Mouse (Mus musculus) CH12.LX (cell line): Measurements from ENCODE around the gene Wdr61.

ENCODE experiments used
- CHD1 ChIP-seq: IDR thresholded peaks from 2 replicates; pipeline ENCODE4 v1.6.1; 2012; ENCODE audit warnings: low read depth, low read length, improper control_type of control experiment, inconsistent platforms
- CTCF ChIP-seq, 2 experiments: IDR thresholded peaks in 1 of 2; conservative IDR thresholded peaks in 1 of 2; 2 replicates each; pipeline ENCODE4 v1.5.1; 2011 to 2012; ENCODE audit warnings: low read depth in 2 of 2, low read length in 2 of 2, improper control_type of control experiment in 1 of 2, inconsistent platforms in 1 of 2, mild to moderate bottlenecking in 1 of 2, moderate library complexity in 1 of 2
- HCFC1 ChIP-seq: IDR thresholded peaks from 2 replicates; pipeline ENCODE4 v1.6.1; 2012; ENCODE audit warnings: low read depth, mild to moderate bottlenecking, inconsistent platforms, low read length, improper control_type of control experiment
- POLR2A ChIP-seq: IDR thresholded peaks from 2 replicates; pipeline ENCODE4 v1.6.1; 2011; ENCODE audit warnings: low read depth, mild to moderate bottlenecking, improper control_type of control experiment, low read length

- TF ChIP-seq POLR2A (no peak), CTCF (conservative IDR thresholded peaks at IDR 0.05 in 1 of 2, IDR thresholded peaks at IDR 0.05 in 1 of 2; ENCODE audit: low read depth in 2 of 2, low read length in 2 of 2) (no peak), CHD1 (no peak), HCFC1 (no peak)
Observed at GRCm38 (mm10) chr9:54702581-54702980, 31.7 kb downstream of the Wdr61 start.
